Mouse (Mus musculus) CH12.LX (cell line): ENCODE measurements at regions not wholly inside any gene's neighbourhood (a gene's known extent, or its start where the extent isn't known, plus 50 kb on each side); places are given as distances from the start of the nearest gene placed in this dataset.

Source experiments
- DNase-seq: peaks from one replicate; pipeline ENCODE4 v3.0.0-alpha.2; 2013; ENCODE audit errors: extremely low read depth
- H3K27ac ChIP-seq: 2 replicates; pipeline ENCODE4 v1.5.1; 2012; ENCODE audit warnings: low read depth, mild to moderate bottlenecking, control low read depth, moderate library complexity; ENCODE audit not compliant: insufficient read depth
- H3K27me3 ChIP-seq: replicated peaks from 2 replicates; pipeline ENCODE3; 2012; ENCODE audit warnings: inconsistent platforms
- H3K36me3 ChIP-seq, 2 experiments: replicated peaks in 1 of 2; 2 replicates each; pipeline versions ENCODE3 to v1.6.1; 2012; ENCODE audit warnings: inconsistent platforms in 1 of 2, low read length in 1 of 2, mild to moderate bottlenecking in 1 of 2, mixed read lengths in 1 of 2, moderate library complexity in 1 of 2; ENCODE audit not compliant: control insufficient read depth in 1 of 2, insufficient read depth in 1 of 2
- H3K4me1 ChIP-seq, 2 experiments: 2 replicates each; pipeline ENCODE4 v1.6.1; 2012; ENCODE audit warnings: inconsistent platforms in 1 of 2, moderate library complexity in 1 of 2; ENCODE audit not compliant: insufficient read depth in 2 of 2, control insufficient read depth in 1 of 2
- H3K4me2 ChIP-seq: 2 replicates; pipeline ENCODE4 v1.6.1; 2012; ENCODE audit warnings: low read depth, mild to moderate bottlenecking, control low read depth; ENCODE audit not compliant: poor library complexity, insufficient read depth, severe bottlenecking
- H3K4me3 ChIP-seq, 3 experiments: fragments of 150-350 bp in 1 of 3; sonication (generic) in 1 of 3; replicated peaks in 1 of 3; 2 replicates each; pipeline versions ENCODE3 to v1.5.1; 2011 to 2012; ENCODE audit warnings: low read depth in 2 of 3, low read length in 2 of 3, mild to moderate bottlenecking in 2 of 3, moderate library complexity in 2 of 3, control low read depth in 1 of 3, improper control_type of control experiment in 1 of 3, inconsistent platforms in 1 of 3, mixed read lengths in 1 of 3; ENCODE audit not compliant: poor library complexity in 1 of 3
- H3K79me2 ChIP-seq: replicated peaks from 2 replicates; pipeline ENCODE4 v1.6.1; 2012; ENCODE audit warnings: mild to moderate bottlenecking, moderate library complexity; ENCODE audit not compliant: control insufficient read depth, poor library complexity, insufficient read depth, severe bottlenecking; ENCODE audit errors: extremely low read depth
- H3K9ac ChIP-seq: 2 replicates; pipeline ENCODE4 v1.6.1; 2012; ENCODE audit warnings: low read depth, mild to moderate bottlenecking, control low read depth, moderate library complexity; ENCODE audit not compliant: insufficient read depth
- H3K9me3 ChIP-seq: replicated peaks from 2 replicates; pipeline ENCODE3; 2012; ENCODE audit warnings: low read length, inconsistent platforms, mixed read lengths
- BHLHE40 ChIP-seq: IDR thresholded peaks from 2 replicates; pipeline ENCODE4 v1.6.1; 2011; ENCODE audit warnings: mild to moderate bottlenecking, low read depth, low read length, improper control_type of control experiment
- CHD2 ChIP-seq: IDR thresholded peaks from 2 replicates; pipeline ENCODE4 v1.6.1; 2011; ENCODE audit warnings: low read length, improper control_type of control experiment
- E2F4 ChIP-seq: IDR thresholded peaks from 2 replicates; pipeline ENCODE4 v1.6.1; 2011; ENCODE audit warnings: low read depth, low read length, improper control_type of control experiment; ENCODE audit not compliant: insufficient replicate concordance
- EP300 ChIP-seq: IDR thresholded peaks from 2 replicates; pipeline ENCODE4 v1.6.1; 2011; ENCODE audit warnings: low read length, improper control_type of control experiment
- ETS1 ChIP-seq: conservative IDR thresholded peaks from 2 replicates; pipeline ENCODE4 v1.6.1; 2012; ENCODE audit warnings: low read depth, mild to moderate bottlenecking, inconsistent platforms, low read length, improper control_type of control experiment, moderate library complexity
- GABPA ChIP-seq: IDR thresholded peaks from 2 replicates; pipeline ENCODE4 v1.6.1; 2012; ENCODE audit warnings: low read depth, low read length, improper control_type of control experiment, inconsistent platforms; ENCODE audit not compliant: insufficient replicate concordance
- HCFC1 ChIP-seq: IDR thresholded peaks from 2 replicates; pipeline ENCODE4 v1.6.1; 2012; ENCODE audit warnings: low read depth, mild to moderate bottlenecking, inconsistent platforms, low read length, improper control_type of control experiment
- JUND ChIP-seq: conservative IDR thresholded peaks from 2 replicates; pipeline ENCODE4 v1.6.1; 2011; ENCODE audit warnings: low read depth, low read length, improper control_type of control experiment
- KAT2A ChIP-seq: IDR thresholded peaks from 2 replicates; pipeline ENCODE4 v1.6.1; 2012; ENCODE audit warnings: low read length, improper control_type of control experiment, inconsistent platforms; ENCODE audit not compliant: insufficient replicate concordance
- MAZ ChIP-seq: IDR thresholded peaks from 2 replicates; pipeline ENCODE4 v1.6.1; 2012; ENCODE audit warnings: low read depth, mild to moderate bottlenecking, inconsistent platforms, low read length, improper control_type of control experiment, moderate library complexity
- MEF2A ChIP-seq: IDR thresholded peaks from 2 replicates; pipeline ENCODE4 v1.6.1; 2014; ENCODE audit warnings: low read depth, mild to moderate bottlenecking, inconsistent platforms, low read length, improper control_type of control experiment, borderline replicate concordance
- MXI1 ChIP-seq: IDR thresholded peaks from 2 replicates; pipeline ENCODE4 v1.6.1; 2011; ENCODE audit warnings: mild to moderate bottlenecking, low read depth, low read length, improper control_type of control experiment
- NELFE ChIP-seq: IDR thresholded peaks from 2 replicates; pipeline ENCODE4 v1.6.1; 2011; ENCODE audit warnings: low read depth, low read length, improper control_type of control experiment
- NRF1 ChIP-seq: IDR thresholded peaks from 2 replicates; pipeline ENCODE4 v1.6.1; 2014; ENCODE audit warnings: low read depth, mild to moderate bottlenecking, inconsistent platforms, low read length, improper control_type of control experiment, moderate library complexity
- RAD21 ChIP-seq: IDR thresholded peaks from 2 replicates; pipeline ENCODE4 v1.6.1; 2011; ENCODE audit warnings: low read depth, mild to moderate bottlenecking, low read length, improper control_type of control experiment, moderate library complexity
- RCOR1 ChIP-seq: conservative IDR thresholded peaks from 2 replicates; pipeline ENCODE4 v1.6.1; 2012; ENCODE audit warnings: low read depth, mild to moderate bottlenecking, inconsistent platforms, low read length, improper control_type of control experiment
- SIN3A ChIP-seq: IDR thresholded peaks from 2 replicates; pipeline ENCODE4 v1.6.1; 2012; ENCODE audit warnings: low read length, improper control_type of control experiment, inconsistent platforms
- TBP ChIP-seq: conservative IDR thresholded peaks from 2 replicates; pipeline ENCODE4 v1.6.1; 2011; ENCODE audit warnings: low read depth, low read length, improper control_type of control experiment
- TCF12 ChIP-seq: IDR thresholded peaks from 2 replicates; pipeline ENCODE4 v1.6.1; 2014; ENCODE audit warnings: low read depth, mild to moderate bottlenecking, inconsistent platforms, low read length, improper control_type of control experiment
- UBTF ChIP-seq: IDR thresholded peaks from 2 replicates; pipeline ENCODE4 v1.6.1; 2012; ENCODE audit warnings: low read depth, mild to moderate bottlenecking, inconsistent platforms, low read length, improper control_type of control experiment, moderate library complexity
- USF2 ChIP-seq: conservative IDR thresholded peaks from 2 replicates; pipeline ENCODE4 v1.6.1; 2011; ENCODE audit warnings: low read depth, low read length, improper control_type of control experiment
- ZNF384 ChIP-seq: IDR thresholded peaks from 2 replicates; pipeline ENCODE4 v1.6.1; 2012; ENCODE audit warnings: low read depth, low read length, improper control_type of control experiment, inconsistent platforms
- dilution Hi-C: fragments of 300-500 bp; cut with MboI; formaldehyde crosslinking; loops from 2 replicates; pipeline ENCODE4 v1.14.3; 2020; ENCODE audit warnings: low sequenced_read_pairs; ENCODE audit not compliant: extremely low pct_unique_long_range_greater_than_20kb, extremely low pct_ligation_motif_present
- in situ Hi-C: fragments of 300-500 bp; cut with MboI; formaldehyde crosslinking; loops from 3 replicates; pipeline ENCODE4 v1.14.3; 2019; ENCODE audit warnings: low sequenced_read_pairs, low pct_ligation_motif_present, low pct_unique_long_range_greater_than_20kb, mixed read lengths

DNA sequence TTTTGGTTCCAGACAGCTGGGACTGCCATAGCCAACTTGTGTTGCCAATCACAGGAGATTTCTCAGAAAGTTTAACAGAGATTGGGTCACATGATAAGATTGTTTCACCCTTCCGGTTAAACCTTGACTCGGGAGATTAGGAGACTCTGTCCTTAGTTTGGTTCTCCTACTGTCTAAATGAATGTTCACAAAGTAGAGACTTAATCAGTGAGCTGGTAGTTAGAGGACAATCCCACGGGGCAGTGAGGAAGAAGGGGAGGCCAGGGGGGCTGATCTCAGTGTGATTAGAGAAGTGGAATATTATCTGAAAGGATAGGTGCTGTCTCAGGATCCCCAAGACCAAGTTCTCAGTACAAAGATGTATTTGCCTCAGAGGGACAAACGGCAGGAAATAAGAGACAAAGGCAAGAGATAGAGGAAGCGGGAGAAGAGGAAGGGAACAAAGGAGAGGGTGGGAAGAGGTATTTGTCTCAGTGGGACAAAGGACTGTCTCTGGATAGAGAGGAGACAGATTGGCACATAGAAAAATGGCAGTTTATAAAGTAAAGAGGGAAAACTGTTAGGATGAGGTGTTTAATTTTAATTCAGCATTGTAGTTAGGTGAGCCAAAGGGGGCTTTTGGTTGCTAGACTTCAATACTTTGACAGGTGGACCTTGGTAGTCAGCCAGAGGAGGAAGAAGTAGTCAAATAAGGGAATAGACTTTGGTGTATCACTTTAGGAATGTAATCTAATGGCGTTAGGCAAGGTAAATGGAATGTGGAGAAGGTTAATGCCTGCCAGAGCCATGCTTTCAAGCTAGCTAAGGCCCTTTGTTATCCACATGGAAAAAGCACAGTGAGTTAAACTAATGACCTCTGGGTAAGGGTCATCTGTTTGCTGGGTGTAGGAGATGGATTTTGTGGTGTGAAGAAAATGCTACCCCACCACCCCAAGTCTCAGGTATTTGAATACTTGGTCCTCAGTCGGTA is 110.2 kb upstream of the Zfp648 start:
- Histone ChIP-seq H3K9me3 (no peaks in the 10 kb centered on the region), H3K79me2 (no peaks in the 10 kb centered on the region), H3K9ac (no peak overlapping the region), H3K36me3 (no peaks in the 10 kb centered on the region), H3K27ac (no peak overlapping the region), H3K4me1 (peaks cover 0 to 10% of the 10 kb centered on the region in 2 experiments; a peak in 3 of 4 replicates), H3K27me3 (no peaks in the 10 kb centered on the region), H3K4me2 (no peak overlapping the region), H3K4me3 (no peak overlapping the region)
- dilution Hi-C loops, result no loop called here
- in situ Hi-C loops, result no loop called here
- TF ChIP-seq ETS1 (no peak), MAZ (no peak), GABPA (no peak), CHD2 (no peak), HCFC1 (no peak), TCF12 (no peak), JUND (no peak), RAD21 (no peak), KAT2A (no peak), NELFE (no peak), MXI1 (no peak), E2F4 (no peak), EP300 (no peak), MEF2A (no peak), BHLHE40 (no peak), USF2 (no peak), TBP (no peak)
- no peak for DNase-seq

- peaks cover 4 to 35% of the 10 kb centered on the region in 2 experiments for H3K4me1 ChIP-seq
- H3K27me3 ChIP-seq, result no peaks in the 10 kb centered on the region
- no peaks in the 10 kb centered on the region for H3K9me3 ChIP-seq
- H3K9ac ChIP-seq, result no peak overlapping the region
- no peaks in the 10 kb centered on the region for H3K79me2 ChIP-seq
- in situ Hi-C loops, result no loop called here
- no peak overlapping the region for H3K4me3 ChIP-seq
- H3K36me3 ChIP-seq, result no peaks in the 10 kb centered on the region
- dilution Hi-C loops, result no loop called here
- TF ChIP-seq SIN3A, result no peak
- TF ChIP-seq NRF1, result no peak
- TF ChIP-seq ZNF384, result no peak
- no peak for TF ChIP-seq KAT2A
- no peak for TF ChIP-seq UBTF
- no peak for TF ChIP-seq CHD2
- no peak for TF ChIP-seq RCOR1
- TF ChIP-seq EP300, result no peak
- H3K4me2 ChIP-seq, result no peak overlapping the region
- DNase-seq, result no peak
- no peak overlapping the region for H3K27ac ChIP-seq
Observed at GRCm38 (mm10) chr1:154093549-154093948, 107.4 kb upstream of the Zfp648 start.
